Mouse (Mus musculus) MEL (cell line): ENCODE data around the gene Spcs3. TPM values are rescaled to one million over a fixed set of nuclear protein-coding genes. Genes with fewer than 3 reads are reported as not detected.

ENCODE experiments used
- DNase-seq: peaks from one replicate; pipeline ENCODE4 v3.0.0; 2011; ENCODE audit warnings: low read depth, low spot score
- H3K27ac ChIP-seq: 2 replicates; pipeline ENCODE4 v1.5.1; 2012; ENCODE audit warnings: low read depth, mild to moderate bottlenecking, control low read depth, low read length, moderate library complexity; ENCODE audit not compliant: control insufficient read depth
- H3K27me3 ChIP-seq, 2 experiments: fragments of 150-350 bp in 1 of 2; sonication (generic) in 1 of 2; 2 replicates each; pipeline ENCODE4 v1.6.1; 2012; ENCODE audit warnings: low read length in 2 of 2, mild to moderate bottlenecking in 2 of 2, improper control_type of control experiment in 1 of 2, moderate library complexity in 1 of 2; ENCODE audit not compliant: insufficient read depth in 2 of 2, control insufficient read depth in 1 of 2
- H3K36me3 ChIP-seq, 2 experiments: 2 replicates each; pipeline ENCODE4 v1.6.1; 2012 to 2014; ENCODE audit warnings: low read length in 2 of 2, improper control_type of control experiment in 1 of 2, inconsistent platforms in 1 of 2, mild to moderate bottlenecking in 1 of 2; ENCODE audit not compliant: insufficient read depth in 2 of 2, control insufficient read depth in 1 of 2
- H3K4me1 ChIP-seq, 2 experiments: fragments of 150-350 bp in 1 of 2; sonication (generic) in 1 of 2; 2 replicates each; pipeline ENCODE4 v1.6.1; 2012; ENCODE audit warnings: low read length in 2 of 2, improper control_type of control experiment in 1 of 2, mild to moderate bottlenecking in 1 of 2; ENCODE audit not compliant: insufficient read depth in 2 of 2, control insufficient read depth in 1 of 2
- H3K4me3 ChIP-seq, 2 experiments: fragments of 150-350 bp in 1 of 2; sonication (generic) in 1 of 2; 2 replicates each; pipeline ENCODE4 v1.5.1; 2012; ENCODE audit warnings: low read depth in 2 of 2, low read length in 2 of 2, mild to moderate bottlenecking in 2 of 2, moderate library complexity in 2 of 2, control low read depth in 1 of 2, improper control_type of control experiment in 1 of 2; ENCODE audit not compliant: control insufficient read depth in 1 of 2, insufficient read depth in 1 of 2
- H3K79me2 ChIP-seq: 2 replicates; pipeline ENCODE4 v1.6.1; 2012; ENCODE audit warnings: mild to moderate bottlenecking, low read length, moderate library complexity; ENCODE audit not compliant: control insufficient read depth, poor library complexity, insufficient read depth
- H3K9ac ChIP-seq: 2 replicates; pipeline ENCODE4 v1.6.1; 2012; ENCODE audit warnings: low read depth, mild to moderate bottlenecking, control low read depth, low read length, moderate library complexity; ENCODE audit not compliant: control insufficient read depth, poor library complexity, severe bottlenecking
- H3K9me3 ChIP-seq: fragments of 150-350 bp; sonication (generic); replicated peaks from 2 replicates; pipeline ENCODE4 v1.6.1; 2012; ENCODE audit warnings: mild to moderate bottlenecking, low read length, improper control_type of control experiment, moderate library complexity; ENCODE audit not compliant: insufficient read depth
- BHLHE40 ChIP-seq: IDR thresholded peaks from 2 replicates; pipeline ENCODE4 v1.6.1; 2012; ENCODE audit warnings: low read depth, mild to moderate bottlenecking, inconsistent platforms, low read length, improper control_type of control experiment, borderline replicate concordance
- CHD1 ChIP-seq: IDR thresholded peaks from 2 replicates; pipeline ENCODE4 v1.6.1; 2012; ENCODE audit warnings: low read depth, mild to moderate bottlenecking, inconsistent platforms, low read length, improper control_type of control experiment
- ETS1 ChIP-seq: IDR thresholded peaks from 2 replicates; pipeline ENCODE4 v1.6.1; 2012; ENCODE audit warnings: low read depth, mild to moderate bottlenecking, inconsistent platforms, low read length, improper control_type of control experiment, moderate library complexity
- GABPA ChIP-seq: IDR thresholded peaks from 2 replicates; pipeline ENCODE4 v1.6.1; 2012; ENCODE audit warnings: low read depth, mild to moderate bottlenecking, inconsistent platforms, low read length, improper control_type of control experiment, moderate library complexity
- KAT2A ChIP-seq: conservative IDR thresholded peaks from 2 replicates; pipeline ENCODE4 v1.6.1; 2012; ENCODE audit warnings: low read depth, low read length, improper control_type of control experiment, inconsistent platforms
- MAZ ChIP-seq: IDR thresholded peaks from 2 replicates; pipeline ENCODE4 v1.6.1; 2012; ENCODE audit warnings: low read depth, mild to moderate bottlenecking, inconsistent platforms, low read length, improper control_type of control experiment
- MEF2A ChIP-seq: IDR thresholded peaks from 2 replicates; pipeline ENCODE4 v1.6.1; 2014; ENCODE audit warnings: low read depth, mild to moderate bottlenecking, inconsistent platforms, low read length, improper control_type of control experiment; ENCODE audit not compliant: poor library complexity, insufficient replicate concordance, severe bottlenecking; ENCODE audit errors: extremely low read depth
- MYB ChIP-seq: IDR thresholded peaks from 2 replicates; pipeline ENCODE4 v1.6.1; 2011; ENCODE audit warnings: mild to moderate bottlenecking, low read depth, low read length, improper control_type of control experiment
- NELFE ChIP-seq: IDR thresholded peaks from 2 replicates; pipeline ENCODE4 v1.6.1; 2011; ENCODE audit warnings: low read depth, low read length, improper control_type of control experiment
- NRF1 ChIP-seq: IDR thresholded peaks from 2 replicates; pipeline ENCODE4 v1.6.1; 2014; ENCODE audit warnings: low read depth, mild to moderate bottlenecking, inconsistent platforms, low read length, improper control_type of control experiment, moderate library complexity; ENCODE audit not compliant: poor library complexity, insufficient read depth, severe bottlenecking
- POLR2AphosphoS2 ChIP-seq: IDR thresholded peaks from 2 replicates; pipeline ENCODE4 v1.6.1; 2011; ENCODE audit warnings: low read length, improper control_type of control experiment
- POLR2AphosphoS5 ChIP-seq: IDR thresholded peaks from 2 replicates; pipeline ENCODE4 v1.6.1; 2012; ENCODE audit warnings: low read depth, borderline replicate concordance, mild to moderate bottlenecking, inconsistent platforms, low read length, moderate library complexity, mixed read lengths
- SIN3A ChIP-seq: IDR thresholded peaks from 2 replicates; pipeline ENCODE4 v1.6.1; 2012; ENCODE audit warnings: low read length, improper control_type of control experiment, inconsistent platforms
- TCF12 ChIP-seq: IDR thresholded peaks from 2 replicates; pipeline ENCODE4 v1.6.1; 2014; ENCODE audit warnings: low read depth, mild to moderate bottlenecking, inconsistent platforms, low read length, improper control_type of control experiment, moderate library complexity
- USF2 ChIP-seq, 2 experiments: IDR thresholded peaks; 2 replicates each; pipeline ENCODE4 v1.6.1; 2011 to 2012; ENCODE audit warnings: improper control_type of control experiment in 2 of 2, low read length in 2 of 2, borderline replicate concordance in 1 of 2, inconsistent platforms in 1 of 2, low read depth in 1 of 2, mild to moderate bottlenecking in 1 of 2; ENCODE audit not compliant: insufficient read depth in 1 of 2
- ZC3H11A ChIP-seq: IDR thresholded peaks from 2 replicates; pipeline ENCODE4 v1.6.1; 2012; ENCODE audit warnings: low read depth, mild to moderate bottlenecking, inconsistent platforms, low read length, improper control_type of control experiment
- ZKSCAN1 ChIP-seq: IDR thresholded peaks from 2 replicates; pipeline ENCODE4 v1.6.1; 2012; ENCODE audit warnings: low read depth, mild to moderate bottlenecking, inconsistent platforms, low read length, improper control_type of control experiment, moderate library complexity
- ZNF384 ChIP-seq: IDR thresholded peaks from 2 replicates; pipeline ENCODE4 v1.6.1; 2012; ENCODE audit warnings: low read depth, mild to moderate bottlenecking, inconsistent platforms, low read length, improper control_type of control experiment
- polyA plus RNA-seq, 2 experiments: library from polyadenylated mRNA; stranded (reverse) in 1 of 2; unstranded in 1 of 2; fragments of >175 nt in 1 of 2; fragments of >200 nt in 1 of 2; gene quantifications; 2 replicates each; pipeline versions ENCODE4 v1.2.1 to v1.2.4; 2012; ENCODE audit warnings: low replicate concordance in 2 of 2, low read depth in 1 of 2; ENCODE audit not compliant: insufficient read length in 2 of 2, insufficient read depth in 1 of 2, missing spikeins in 1 of 2
- total RNA-seq: library from RNA; depleted of rRNA; stranded (reverse); fragments of 300-350 nt; gene quantifications from 2 replicates; pipeline ENCODE4 v1.2.3, GENCODE M21; 2012; rRNA removed

Spcs3 gene
- total and polyA plus RNA-seq, 3 experiments: 69.0 to 140 (median 78.0) TPM

DNA sequence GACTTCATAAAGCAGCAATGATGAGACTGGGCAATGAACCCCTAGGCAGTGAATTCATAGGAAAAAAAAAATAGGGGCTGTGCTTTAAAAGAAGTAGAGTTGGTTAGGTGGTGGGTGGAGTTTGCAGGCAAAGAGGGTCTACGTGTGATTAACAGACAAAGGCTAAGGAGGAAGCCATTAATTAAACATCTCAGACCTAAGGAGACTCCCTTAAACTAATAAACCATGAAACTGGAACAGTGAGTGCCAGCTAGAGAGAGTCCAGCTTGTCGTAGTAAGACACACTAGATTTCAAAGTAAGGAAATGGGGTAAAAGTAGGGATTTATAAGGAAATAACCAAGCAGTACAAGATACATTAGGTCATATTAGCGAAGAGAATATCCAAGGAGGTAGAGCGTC is 41.4 kb downstream of the Spcs3 start:
- H3K4me3 ChIP-seq: no peak overlapping the region

GRCm38 (mm10) chr8:54486555-54487273 is 43.1 kb downstream of the Spcs3 start:
- TF ChIP-seq POLR2AphosphoS5: no peak

More for the DNA sequence above, 41.4 kb downstream of the Spcs3 start:
- peaks cover 2 to 3% of the 10 kb centered on the region in 2 experiments; a peak in 2 of 4 replicates for H3K27me3 ChIP-seq
- H3K4me1 ChIP-seq: peaks cover 0 to 4% of the 10 kb centered on the region in 2 experiments; a peak in 1 of 4 replicates
- no peak overlapping the region for H3K9ac ChIP-seq
- H3K36me3 ChIP-seq: peaks cover 0 to 2% of the 10 kb centered on the region in 2 experiments; a peak in 1 of 4 replicates
- TF ChIP-seq CHD1 (no peak), ETS1 (no peak), ZNF384 (no peak), POLR2AphosphoS2 (no peak), ZC3H11A (no peak), SIN3A (no peak), KAT2A (no peak), GABPA (no peak), NELFE (no peak), POLR2AphosphoS5 (no peak), MYB (no peak), TCF12 (no peak), MAZ (no peak), MEF2A (no peak), ZKSCAN1 (no peak), NRF1 (no peak), USF2 (IDR thresholded peaks at IDR 0.05; ENCODE audit: borderline replicate concordance in 1 of 2, insufficient read depth in 1 of 2, low read depth in 1 of 2, low read length in 2 of 2) (no peak), BHLHE40 (no peak)
- H3K9me3 ChIP-seq: no peaks in the 10 kb centered on the region
- no peak for DNase-seq
- H3K27ac ChIP-seq: no peak overlapping the region
- no peaks in the 10 kb centered on the region for H3K79me2 ChIP-seq

More at GRCm38 (mm10) chr8:54486555-54487273, 43.1 kb downstream of the Spcs3 start:
- H3K9me3 ChIP-seq: no peaks in the 10 kb centered on the region
- no peak for DNase-seq
- no peaks in the 10 kb centered on the region for H3K79me2 ChIP-seq
- H3K9ac ChIP-seq: no peak overlapping the region
- H3K27me3 ChIP-seq: peaks cover 2 to 3% of the 10 kb centered on the region in 2 experiments; a peak in 2 of 4 replicates
- H3K27ac ChIP-seq: no peak overlapping the region
- H3K36me3 ChIP-seq: no peaks in the 10 kb centered on the region
- H3K4me1 ChIP-seq: peaks cover 0 to 1% of the 10 kb centered on the region in 2 experiments; a peak in 1 of 4 replicates
- 0 out of 4 replicates have a peak overlapping the region, but pooled peaks of 1 of the 2 experiments have one; percentile 7 for H3K4me3 ChIP-seq

Other genes with a start within 250 kb of the Spcs3 start
- 0.27 TPM in 1 of 2 replicates, not detected in the other for gene Asb5, start 418 bp downstream of the Spcs3 start, total RNA-seq
- gene Asb5, start 418 bp downstream of the Spcs3 start, polyA plus RNA-seq: 1 to 10 TPM in 1 of 2 experiments, not detected in 1; 1.4 TPM
- gene Spata4, start 70.8 kb upstream of the Spcs3 start, total RNA-seq: not detected in 2 replicates
- gene Spata4, start 70.8 kb upstream of the Spcs3 start, polyA plus RNA-seq: not detected